Mouse (Mus musculus): ENCODE results near the gene Galntl6.
"Not testable (repeated sequence)": the region's sequence is repeated elsewhere in the genome, so short reads cannot be mapped to it uniquely, and the experiment has no call there.

Galntl6 gene

GRCm38 (mm10) chr8:58606451-58606850, 306.0 kb downstream of the Galntl6 start:
- no peak for DNase-seq (ENCODE audit: extremely low spot score, low read depth, low spot score)

- no peak for DNase-seq (ENCODE audit: extremely low spot score, low read depth, low spot score)
Measured at GRCm38 (mm10) chr8:58604751-58605150, 307.7 kb downstream of the Galntl6 start.

DNA sequence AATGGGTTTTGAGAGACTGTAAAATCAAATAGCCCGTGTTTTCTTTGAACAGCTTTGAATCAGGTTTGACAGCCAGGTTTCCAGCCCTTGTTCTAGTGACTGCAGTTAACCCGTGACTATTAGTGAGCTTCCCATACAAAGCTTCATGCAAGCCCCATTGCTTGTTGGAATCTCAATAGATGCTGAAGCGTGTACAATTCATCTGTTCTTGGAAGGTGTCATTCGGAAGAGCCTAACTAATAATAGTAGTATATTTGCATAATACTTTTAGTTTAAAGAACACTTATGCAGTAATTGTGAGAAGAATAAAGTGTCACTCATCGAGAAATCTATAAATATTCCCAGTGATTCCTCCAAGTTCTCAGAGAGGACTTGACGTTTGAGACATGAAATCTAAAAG, 314.6 kb downstream of the Galntl6 start:
- DNase-seq (ENCODE audit: extremely low spot score, low read depth, low spot score), result no peak

GRCm38 (mm10) chr8:58575346-58575745, 337.1 kb downstream of the Galntl6 start:
- no peak for DNase-seq (ENCODE audit: extremely low spot score, low read depth, low spot score)

DNA sequence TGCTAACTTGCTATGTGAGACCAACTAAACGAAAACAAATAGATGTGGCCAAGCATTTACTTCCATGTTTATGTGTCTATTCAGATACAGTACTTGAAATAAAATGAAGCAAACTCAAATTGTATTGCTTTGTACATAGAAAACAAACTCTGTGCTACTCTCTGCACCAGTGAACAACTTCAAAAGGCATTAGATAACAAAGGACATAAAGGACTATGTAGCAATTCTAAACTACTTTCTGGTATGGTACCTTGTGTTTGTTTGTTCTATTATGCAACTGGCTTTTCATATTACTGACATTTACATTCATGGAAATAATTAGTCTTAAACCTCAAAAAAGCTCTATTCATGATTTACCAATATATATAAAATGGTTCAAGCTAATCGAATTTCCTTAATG, 344.4 kb downstream of the Galntl6 start:
- DNase-seq (ENCODE audit: extremely low spot score, low read depth, low spot score), result no peak

DNA sequence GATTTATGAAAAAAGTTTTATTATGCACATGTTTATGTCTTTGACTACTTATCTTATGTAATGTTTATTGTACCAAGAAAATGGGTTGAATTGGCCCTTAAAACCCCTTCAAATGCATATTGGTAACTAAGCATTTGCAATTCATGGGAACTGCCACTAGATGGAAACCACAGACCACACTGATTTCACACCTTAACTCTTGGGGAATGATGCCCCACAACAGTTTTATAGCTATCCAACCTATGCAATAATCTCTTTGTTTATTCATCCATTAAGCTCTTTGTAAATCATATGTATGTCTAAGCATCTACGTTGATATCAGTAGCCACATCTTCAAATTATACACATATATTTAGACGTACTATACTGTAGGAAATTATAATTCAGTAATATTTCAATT, 346.3 kb downstream of the Galntl6 start:
- DNase-seq (ENCODE audit: extremely low spot score, low read depth, low spot score), result no peak

DNA sequence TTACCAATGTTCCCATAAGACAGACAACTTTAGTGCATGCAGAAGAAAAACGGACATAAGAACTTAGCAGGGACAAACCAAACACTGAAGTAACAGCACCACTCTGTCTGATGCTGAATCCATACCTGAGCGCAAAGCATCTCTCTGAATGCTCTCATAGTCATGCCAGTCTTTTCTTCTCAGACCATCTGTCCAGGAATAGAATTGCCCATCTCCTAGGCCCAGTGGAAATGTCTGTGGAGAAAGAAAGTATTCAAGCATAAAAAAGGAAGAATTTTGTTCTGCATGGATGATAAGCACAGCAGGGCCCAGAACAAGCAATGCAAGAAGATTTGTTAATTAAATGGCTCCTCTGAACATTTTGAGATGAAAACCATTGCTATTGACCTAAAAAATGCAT, 376.7 kb downstream of the Galntl6 start:
- DNase-seq (ENCODE audit: extremely low spot score, low read depth, low spot score), result no peak

DNA sequence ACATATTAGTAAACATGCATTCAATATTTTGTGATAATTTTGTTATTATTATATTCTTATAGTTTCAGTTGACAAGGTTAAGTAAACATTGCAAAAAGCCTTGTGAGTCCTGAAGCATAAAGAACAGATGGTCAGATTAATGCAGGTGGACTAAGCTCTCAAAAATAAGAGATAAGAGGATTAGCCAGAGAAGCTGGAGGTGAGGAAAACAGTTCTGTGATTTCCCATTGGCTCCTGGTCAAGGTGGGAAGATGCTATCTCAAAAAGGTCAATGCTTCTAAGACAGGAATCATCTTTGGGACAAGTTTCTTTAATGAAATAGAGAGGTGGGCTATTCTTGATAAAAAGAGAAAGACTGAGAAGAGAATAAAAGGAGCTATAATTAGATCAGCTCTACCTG, 377.8 kb downstream of the Galntl6 start:
- no peak for DNase-seq (ENCODE audit: extremely low spot score, low read depth, low spot score)

GRCm38 (mm10) chr8:58523443-58523842, 389.0 kb downstream of the Galntl6 start:
- DNase-seq (ENCODE audit: extremely low spot score, low read depth, low spot score), result no peak

- no peak for DNase-seq (ENCODE audit: extremely low spot score, low read depth, low spot score)
Measured at GRCm38 (mm10) chr8:58521932-58522331, 390.5 kb downstream of the Galntl6 start.

DNA sequence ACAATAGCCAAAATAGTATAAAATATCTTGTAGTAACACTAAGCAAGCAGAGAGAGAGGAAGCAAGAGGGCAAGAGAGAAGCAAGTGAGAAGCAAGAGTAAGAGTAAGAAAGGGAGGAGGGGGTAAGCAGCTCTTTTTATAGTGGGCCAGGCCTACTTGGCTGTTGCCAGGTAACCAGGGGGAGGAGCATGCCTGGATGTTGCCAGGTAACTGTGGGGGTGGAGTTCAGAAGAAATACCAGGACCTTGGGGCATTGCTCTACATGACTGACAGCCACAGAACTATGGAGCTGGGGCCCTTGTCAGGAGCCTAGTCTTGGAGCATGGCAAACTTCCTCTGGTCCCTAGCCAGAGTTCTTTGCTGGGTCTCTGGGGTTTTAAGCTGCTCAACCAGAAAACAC, 401.9 kb downstream of the Galntl6 start:
- no peak for DNase-seq (ENCODE audit: extremely low spot score, low read depth, low spot score)

GRCm38 (mm10) chr8:58509051-58509450, 403.4 kb downstream of the Galntl6 start:
- DNase-seq (ENCODE audit: extremely low spot score, low read depth, low spot score), result no peak

- no peak for DNase-seq (ENCODE audit: extremely low spot score, low read depth, low spot score)
Measured at GRCm38 (mm10) chr8:58487099-58487498, 425.3 kb downstream of the Galntl6 start.

- not testable (repeated sequence) for DNase-seq (ENCODE audit: extremely low spot score, low read depth, low spot score)
Measured at GRCm38 (mm10) chr8:58463342-58463741, 449.1 kb downstream of the Galntl6 start.

DNA sequence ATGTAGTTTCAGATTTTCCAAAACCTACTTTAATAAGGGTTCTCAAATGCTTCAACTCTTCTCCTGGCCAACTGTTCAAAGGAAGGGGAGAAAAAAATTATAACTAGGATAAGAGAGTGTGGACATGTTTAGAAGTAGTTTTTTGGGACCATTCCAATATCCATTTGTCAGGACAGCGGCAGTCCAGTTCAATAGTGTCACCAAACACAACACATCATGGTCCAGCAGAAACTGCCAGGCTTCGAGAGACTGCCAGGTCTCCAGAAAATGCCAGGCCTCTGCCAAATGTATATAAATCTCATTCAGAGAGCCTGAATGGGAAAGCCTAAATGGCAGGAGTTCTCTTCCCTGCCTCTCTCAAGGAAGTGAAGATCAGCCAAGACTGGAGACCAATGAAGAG, 469.7 kb downstream of the Galntl6 start:
- DNase-seq (ENCODE audit: extremely low spot score, low read depth, low spot score), result no peak

DNA sequence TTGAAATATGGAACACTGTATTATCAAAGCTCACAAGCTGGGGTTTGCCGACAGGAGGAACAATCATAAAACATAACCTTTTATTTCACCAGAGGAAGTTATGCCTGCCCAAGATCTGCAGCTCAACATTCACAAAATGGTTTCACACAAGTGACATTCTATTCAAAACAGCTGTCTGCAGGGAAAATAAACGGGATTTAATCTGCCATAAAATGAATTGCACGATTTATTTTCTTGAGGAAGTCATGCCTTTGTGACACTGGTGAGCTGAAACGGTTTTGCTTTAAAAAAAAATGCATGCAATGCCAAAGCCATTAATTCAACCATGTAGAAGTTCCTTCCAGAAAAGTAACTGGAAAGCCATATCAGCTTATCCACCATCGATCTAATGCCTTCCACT, 494.0 kb downstream of the Galntl6 start:
- DNase-seq (ENCODE audit: extremely low spot score, low read depth, low spot score), result no peak

- no peak for DNase-seq (ENCODE audit: extremely low spot score, low read depth, low spot score)
Measured at GRCm38 (mm10) chr8:58417551-58417950, 494.9 kb downstream of the Galntl6 start.

DNA sequence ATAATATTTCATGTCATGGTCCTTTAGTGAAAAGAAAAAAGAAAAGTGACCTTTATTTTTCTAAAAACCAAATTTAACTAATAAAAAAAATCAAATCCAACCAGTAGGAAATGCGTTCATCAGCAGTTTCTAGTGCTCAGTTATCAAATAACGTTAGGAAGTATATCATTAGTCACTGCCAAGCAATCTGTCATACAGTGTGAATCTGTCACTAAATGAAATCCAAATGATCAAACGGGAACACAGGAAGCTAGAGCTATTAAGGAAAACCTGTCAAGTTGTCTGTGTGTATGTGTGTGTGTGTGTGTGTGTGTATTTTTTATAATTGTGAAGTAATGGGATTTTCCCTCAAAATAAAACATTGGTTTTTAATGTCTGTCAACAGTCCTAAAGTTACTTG, 515.9 kb downstream of the Galntl6 start:
- no peak for DNase-seq (ENCODE audit: extremely low spot score, low read depth, low spot score)

DNA sequence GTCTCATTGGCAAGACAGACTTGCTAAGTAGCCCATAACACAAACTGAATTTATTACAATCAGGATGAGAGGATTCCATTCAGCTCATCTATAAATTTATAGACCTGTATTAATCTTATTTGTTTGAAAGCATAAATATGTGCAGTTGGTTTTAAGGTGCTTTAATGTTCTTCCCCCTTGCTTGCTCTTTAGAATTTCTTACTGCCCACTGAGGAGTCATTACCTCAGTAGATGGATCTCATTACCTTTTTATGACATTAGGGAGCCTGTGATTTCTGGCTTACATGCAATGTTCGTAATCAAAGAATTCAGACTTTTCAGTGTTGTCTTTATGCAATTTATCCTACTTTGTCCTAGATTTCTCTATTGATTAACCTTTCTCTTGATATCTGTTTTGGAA, 516.6 kb downstream of the Galntl6 start:
- DNase-seq (ENCODE audit: extremely low spot score, low read depth, low spot score), result no peak

DNA sequence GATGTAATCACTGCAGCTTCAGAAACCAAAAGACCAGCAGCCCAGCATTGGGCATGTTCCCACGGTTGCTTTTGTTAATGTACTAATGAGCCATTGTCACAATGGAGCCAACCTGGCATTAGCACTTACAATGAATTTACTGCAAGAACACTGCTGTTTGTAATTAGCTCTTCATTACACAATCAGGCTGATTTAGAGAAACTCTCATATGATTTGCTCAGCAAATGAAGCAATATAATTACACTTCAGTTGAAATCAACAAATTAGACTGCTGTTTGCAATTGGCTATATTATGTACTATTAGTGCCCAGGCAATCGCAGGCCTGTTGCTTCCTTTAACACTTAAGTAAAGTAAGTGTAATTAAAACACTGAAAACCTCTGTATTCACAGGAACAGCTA, 540.1 kb downstream of the Galntl6 start:
- DNase-seq (ENCODE audit: extremely low spot score, low read depth, low spot score), result no peak

DNA sequence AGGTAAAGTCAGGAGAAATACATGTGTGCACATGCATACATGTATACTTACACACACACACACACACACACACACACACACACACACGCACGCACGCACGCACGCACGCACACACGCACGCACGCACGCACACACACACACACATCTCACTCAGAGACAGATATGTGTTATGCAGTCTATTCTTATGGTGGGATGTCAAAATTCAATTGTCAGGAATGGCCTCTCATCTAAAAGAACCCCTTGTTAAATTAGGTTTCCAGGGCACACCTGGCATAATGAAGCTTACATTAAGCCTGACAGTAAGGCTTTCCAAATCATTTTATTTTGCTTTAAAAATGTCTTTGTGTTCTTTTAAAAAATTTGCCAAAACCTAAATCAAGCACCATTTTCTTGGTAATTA, 540.5 kb downstream of the Galntl6 start:
- DNase-seq (ENCODE audit: extremely low spot score, low read depth, low spot score), result no peak

DNA sequence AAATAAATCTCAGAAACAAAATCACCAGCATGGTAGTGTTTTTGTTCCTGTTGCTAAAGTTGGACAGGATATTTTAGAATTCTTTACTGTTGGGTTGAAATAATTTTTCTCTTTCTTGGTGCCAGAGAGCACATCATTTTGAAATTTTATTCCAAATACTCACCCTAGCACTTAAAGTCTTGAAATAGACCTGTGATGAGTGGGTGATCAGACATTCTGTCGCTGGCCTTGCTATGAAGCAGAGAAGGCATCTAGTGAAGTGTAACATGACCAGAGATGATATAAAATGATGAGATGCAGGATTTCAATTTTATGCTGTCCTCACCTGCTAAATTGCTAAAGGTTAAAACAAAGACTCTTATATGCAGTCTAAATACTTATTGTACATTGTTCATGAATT, 581.3 kb downstream of the Galntl6 start:
- no peak for DNase-seq (ENCODE audit: extremely low spot score, low read depth, low spot score)

DNA sequence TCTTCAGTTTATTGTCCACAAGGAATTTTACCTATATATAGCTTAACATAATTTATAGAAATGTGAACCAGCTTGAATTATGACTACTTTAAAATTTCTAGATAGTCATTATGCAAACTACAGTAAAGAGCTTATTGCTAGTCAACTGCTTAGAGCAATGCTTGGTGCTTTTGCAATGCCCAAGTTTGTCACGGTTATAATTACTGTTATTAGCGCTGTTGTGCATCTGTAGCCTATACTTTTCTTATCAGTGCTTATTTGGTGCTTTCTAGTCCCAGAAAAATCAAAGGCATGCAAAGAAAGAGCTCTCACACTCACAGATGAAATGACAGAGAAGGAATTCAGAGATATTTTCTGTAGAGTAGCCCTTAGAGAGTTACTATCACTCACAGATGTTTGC, 599.0 kb downstream of the Galntl6 start:
- no peak for DNase-seq (ENCODE audit: extremely low spot score, low read depth, low spot score)

- no peak for DNase-seq (ENCODE audit: extremely low spot score, low read depth, low spot score)
Measured at GRCm38 (mm10) chr8:58291487-58291886, 621.0 kb downstream of the Galntl6 start.
